Mouse (Mus musculus) lung, postnatal 14 days (tissue): ENCODE results near the gene Efcab14.

Experiments
- DNase-seq: peaks from one replicate; pipeline ENCODE4 v3.0.0; 2021

Efcab14 gene

DNA sequence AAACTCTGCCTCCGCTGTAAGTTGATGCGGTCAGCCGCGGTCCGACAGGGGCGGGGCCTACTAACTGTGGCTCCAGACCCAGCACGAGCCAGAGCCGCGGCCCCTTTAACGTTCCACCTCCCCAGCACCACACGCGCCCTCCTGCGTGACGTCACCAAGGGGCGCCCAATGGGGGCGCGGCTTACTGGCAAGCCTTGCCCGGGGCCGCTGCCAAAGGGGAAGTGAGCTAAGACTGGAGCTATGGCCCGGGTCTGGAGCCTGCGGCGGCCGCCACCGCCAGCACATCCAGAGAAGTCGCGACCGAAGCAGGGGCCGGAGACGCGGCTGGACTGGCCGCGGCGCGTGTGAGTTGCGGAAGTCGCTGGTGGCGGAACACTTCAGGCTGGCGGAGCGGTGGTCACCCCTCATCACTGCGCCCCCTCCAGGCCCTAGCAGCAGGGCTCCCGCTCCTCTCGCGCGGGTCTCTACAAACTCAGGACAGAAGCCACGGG lies at the start of gene Efcab14:
Gene Efcab14 (plus strand): TSS at position 194 of the 491 bp plus-strand sequence.
- DNase-seq: peak; percentile 98

- DNase-seq: no peak
Measured at GRCm38 (mm10) chr4:115701468-115701867, 36.1 kb upstream of the Efcab14 start.

DNA sequence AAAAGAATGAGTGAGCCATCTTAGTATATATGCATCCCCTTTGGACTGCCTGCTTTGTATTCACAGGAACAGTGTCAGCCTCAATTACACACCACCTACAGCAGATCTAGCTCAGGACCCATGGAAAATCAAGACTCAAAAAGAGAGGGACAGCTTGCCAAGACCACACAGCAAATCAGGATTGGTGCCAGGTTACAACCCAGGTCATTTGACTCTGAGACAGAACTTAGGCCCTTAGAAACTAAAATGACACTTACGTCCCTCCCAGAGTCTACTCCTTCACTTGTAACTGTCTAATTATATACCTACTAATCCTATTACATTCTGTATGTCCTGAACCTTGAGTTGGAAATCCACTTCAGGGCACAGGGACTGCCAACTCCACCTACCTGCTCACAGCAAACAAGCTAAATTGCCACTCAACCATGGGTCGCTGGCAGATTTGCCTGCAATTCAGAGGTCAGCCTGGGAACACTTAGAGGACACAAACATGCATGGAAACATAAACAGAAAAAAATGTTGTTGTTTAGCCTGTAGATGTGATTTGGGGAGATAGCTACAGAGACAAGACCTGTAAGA lies 33.5 kb upstream of the Efcab14 start:
- no peak for DNase-seq

- DNase-seq: peak; percentile 61
Measured at GRCm38 (mm10) chr4:115708974-115709593, 28.5 kb upstream of the Efcab14 start.

DNA sequence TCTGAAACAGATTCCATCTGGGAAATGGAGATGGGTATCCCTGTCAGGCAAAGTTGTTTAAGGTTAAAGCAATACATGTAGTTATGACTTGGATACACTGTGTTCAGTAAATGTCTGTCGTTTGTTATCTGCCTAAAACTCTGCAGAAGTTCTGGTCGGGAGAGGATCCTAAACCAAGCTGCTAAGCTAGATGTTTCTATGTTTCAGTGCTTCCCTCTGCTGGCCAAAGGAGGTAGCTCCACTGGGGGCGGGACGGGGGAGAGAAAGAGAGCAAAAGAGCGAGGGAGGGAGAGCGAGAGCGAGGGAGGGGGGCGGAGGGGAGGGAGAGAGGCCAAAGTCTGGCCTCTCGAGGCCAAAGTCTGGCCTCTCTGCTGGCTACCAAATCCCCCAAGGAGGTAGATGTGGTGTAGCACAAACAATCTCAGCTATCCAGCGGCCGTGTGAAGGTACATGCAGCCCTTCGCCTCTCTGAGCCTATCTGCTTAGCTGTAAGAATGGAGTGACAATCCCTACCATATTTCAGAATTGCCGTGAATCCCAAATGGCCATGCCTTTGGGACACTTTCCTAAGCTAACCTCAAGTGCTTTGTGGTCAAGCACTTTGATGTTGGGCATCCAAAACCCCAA lies 27.6 kb upstream of the Efcab14 start:
- DNase-seq: peak; percentile 89

GRCm38 (mm10) chr4:115728721-115729120 lies 8.8 kb upstream of the Efcab14 start:
- DNase-seq: peak; percentile 82

GRCm38 (mm10) chr4:115731588-115732222 lies 5.8 kb upstream of the Efcab14 start:
- peak; percentile 76 for DNase-seq

DNA sequence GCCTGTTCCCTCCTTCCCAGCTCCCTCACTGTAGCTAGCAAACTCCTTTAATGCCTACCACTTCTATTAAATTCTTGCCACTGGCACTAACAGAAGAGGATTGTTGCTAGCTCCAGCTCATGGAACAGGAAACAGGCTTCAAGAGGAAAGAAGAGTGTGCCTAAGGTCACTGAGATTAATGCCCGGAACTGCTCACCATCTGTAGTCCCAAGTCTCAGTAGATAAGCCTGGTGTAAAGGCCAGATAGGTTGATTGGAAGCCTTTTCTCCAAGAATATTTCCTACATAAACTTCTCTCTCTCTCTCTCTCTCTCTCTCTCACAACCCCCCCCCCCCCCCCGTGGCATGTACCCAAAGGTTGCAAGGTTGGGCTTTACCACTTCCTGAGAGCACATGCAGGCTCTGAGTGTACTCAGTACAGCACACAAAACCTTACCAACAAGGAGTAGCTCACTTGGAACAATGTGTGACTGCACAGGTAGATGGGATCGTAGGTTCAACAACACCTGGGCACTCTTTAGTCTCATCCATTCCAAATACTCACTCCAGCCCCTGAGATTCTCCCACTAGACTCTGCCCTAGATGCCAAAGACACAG lies 5.2 kb upstream of the Efcab14 start:
- DNase-seq: no peak

DNA sequence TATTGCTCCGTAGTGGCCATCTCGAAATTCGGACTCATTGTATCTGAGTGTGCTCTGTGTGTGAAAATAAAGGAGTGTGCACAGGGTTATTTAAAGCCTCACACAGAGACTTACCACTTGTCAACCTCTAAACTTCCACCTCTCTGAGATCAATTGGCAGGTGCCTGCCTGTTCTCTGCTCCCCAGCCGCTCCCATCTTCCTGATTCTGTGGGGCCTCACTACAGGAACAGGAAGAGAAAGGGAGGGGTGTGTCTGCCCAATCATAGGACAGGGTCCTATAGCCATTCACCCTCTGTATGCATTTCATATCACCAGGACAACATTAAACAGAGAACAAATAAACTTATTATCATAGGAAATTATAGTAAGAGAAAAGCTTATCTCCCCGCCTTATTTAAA lies 3.8 kb upstream of the Efcab14 start:
- DNase-seq: no peak

GRCm38 (mm10) chr4:115734867-115735266 lies 2.7 kb upstream of the Efcab14 start:
- no peak for DNase-seq

DNA sequence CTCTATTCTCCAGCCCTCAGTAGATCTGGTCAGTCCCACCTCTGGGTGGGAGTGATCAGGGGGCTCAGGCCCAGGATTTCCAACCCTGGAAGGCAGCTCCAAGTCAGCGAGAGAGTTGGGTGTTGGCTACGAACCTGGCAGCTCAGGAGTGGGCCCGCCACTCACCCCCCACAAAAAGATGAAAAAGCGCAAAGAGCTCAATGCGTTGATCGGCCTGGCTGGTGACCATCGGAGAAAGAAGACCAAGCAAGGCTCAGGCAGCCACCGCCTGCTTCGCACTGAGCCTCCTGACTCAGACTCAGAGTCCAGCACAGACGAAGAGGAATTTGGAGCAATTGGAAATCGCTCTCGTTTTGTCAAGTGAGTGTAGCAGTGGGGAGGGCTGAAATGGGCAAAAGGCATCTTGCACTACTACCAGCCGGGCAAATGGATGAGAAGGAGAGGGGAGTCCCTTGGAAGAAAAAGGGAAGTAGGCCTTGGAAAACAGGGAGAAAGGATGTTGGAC lies 989 bp downstream of the Efcab14 start:
- DNase-seq: no peak

DNA sequence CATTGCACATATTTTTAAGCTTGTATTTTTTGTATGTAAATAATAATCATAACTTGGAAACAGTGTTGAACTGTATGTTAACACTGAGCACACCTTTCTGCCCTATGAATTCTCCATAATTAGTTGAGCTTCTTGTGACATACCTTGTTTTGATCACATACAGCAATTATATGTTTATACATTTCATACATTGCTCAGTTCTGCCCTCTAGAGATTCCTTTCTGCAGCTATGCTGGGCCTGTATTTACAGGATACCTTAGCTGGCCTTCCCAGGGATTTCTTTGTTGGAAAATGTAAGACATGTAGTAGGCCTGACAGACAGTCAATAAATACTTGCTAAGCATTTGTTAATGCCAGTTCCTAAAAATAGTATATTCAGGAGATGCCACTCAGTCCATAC lies 5.1 kb downstream of the Efcab14 start:
- DNase-seq: no peak

GRCm38 (mm10) chr4:115743096-115743495 lies 5.6 kb downstream of the Efcab14 start:
- no peak for DNase-seq

GRCm38 (mm10) chr4:115748181-115748580 lies 10.6 kb downstream of the Efcab14 start:
- DNase-seq: no peak

DNA sequence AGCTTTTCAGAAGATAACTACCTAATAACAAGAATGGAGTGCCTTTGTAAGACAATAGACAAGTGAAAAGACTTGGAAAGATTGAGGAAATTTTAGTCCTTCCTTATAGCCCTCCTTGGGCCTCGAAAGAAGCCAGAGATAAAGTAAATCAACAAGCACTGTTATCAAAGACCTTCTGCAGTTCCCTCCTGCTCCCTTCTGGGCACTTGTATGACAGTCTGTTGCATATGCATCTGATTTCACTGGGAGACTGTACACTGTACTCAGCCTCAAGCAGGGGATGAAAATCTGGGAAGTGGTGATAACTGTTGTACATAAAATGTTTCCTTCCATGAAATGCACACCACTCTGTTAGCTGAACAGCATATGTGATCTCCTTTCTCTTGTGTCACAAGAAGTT lies 11.8 kb downstream of the Efcab14 start:
- DNase-seq: no peak

- no peak for DNase-seq
Measured at GRCm38 (mm10) chr4:115754101-115754500, 16.6 kb downstream of the Efcab14 start.

GRCm38 (mm10) chr4:115754851-115755250 lies 17.3 kb downstream of the Efcab14 start:
- no peak for DNase-seq

- peak; percentile 78 for DNase-seq
Measured at GRCm38 (mm10) chr4:115761206-115761605, 23.7 kb downstream of the Efcab14 start.

DNA sequence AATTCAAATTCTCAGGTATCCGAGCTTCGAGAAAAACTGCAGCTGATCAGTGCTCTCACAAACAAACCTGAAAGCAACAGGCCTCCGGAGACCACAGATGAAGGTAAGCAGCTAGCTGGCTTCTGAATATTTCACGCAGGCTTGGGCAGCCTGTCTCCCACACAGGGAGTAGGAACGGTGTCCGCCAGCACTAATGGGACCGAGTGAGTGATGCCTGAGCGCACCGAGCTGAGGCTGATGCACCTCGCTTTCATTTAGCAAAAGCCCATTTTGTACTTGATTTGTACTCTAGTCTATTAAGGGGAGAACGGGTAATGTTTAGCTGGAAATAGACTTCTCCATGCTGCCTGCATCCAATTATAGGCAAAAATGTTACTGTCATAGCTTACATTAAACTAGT lies 27.0 kb downstream of the Efcab14 start:
- DNase-seq: no peak

DNA sequence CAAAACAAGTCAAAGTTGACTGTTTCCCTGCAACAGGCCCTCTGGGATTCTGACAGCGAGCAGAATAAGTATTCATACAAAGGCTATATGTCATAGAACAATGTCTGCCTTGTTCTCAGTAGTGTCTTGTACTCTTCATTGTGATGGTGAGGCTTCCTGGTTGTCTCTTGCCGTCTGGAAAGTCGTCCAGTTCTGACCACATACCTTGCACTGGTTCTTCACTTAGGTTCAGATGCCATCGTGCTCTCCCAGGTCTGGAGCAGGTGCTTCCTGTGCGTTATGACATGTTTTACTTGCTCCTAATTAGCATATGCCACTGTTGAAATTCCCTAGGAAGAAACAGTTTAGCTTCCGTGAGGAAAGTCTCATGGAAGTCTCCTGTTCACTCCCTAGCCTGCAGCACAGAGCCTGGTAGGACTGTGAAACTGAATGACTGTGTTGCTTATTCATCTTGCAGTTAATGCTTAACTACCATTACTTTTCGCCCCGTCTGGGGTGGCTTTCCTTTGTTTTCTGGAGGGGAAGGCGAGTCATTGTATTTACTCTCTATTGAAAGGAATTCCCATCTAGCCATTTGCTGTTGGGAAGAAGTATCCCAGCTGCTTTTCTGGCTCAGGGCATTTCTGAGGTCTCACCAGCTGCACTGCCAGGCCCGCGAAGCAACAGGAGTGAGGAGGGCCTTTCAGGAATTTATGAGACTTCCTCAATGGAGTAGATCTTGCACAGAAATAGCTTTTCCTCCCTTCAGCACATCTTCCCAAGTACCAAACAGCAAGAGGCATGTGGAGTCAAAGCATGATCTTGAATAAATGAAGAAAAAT lies 30.3 kb downstream of the Efcab14 start:
- no peak for DNase-seq

- no peak for DNase-seq
Measured at GRCm38 (mm10) chr4:115775056-115775455, 37.5 kb downstream of the Efcab14 start.

GRCm38 (mm10) chr4:115777627-115778026 lies 40.1 kb downstream of the Efcab14 start:
- no peak for DNase-seq
